Mouse (Mus musculus) T-helper 17 cell (primary cell): ENCODE results near the gene Impg1.

Experiments used
- in situ Hi-C, 2 experiments: fragments of 300-600 bp; cut with MboI, MseI; formaldehyde crosslinking; loops; 1 replicate in 1 of 2; 2 replicates in 1 of 2; pipeline ENCODE4 v1.15.1; 2025; ENCODE audit warnings: high pct_unique_total_duplicates in 2 of 2

Gene Impg1

GRCm38 (mm10) chr9:80284539-80285174 lies 180.6 kb downstream of the Impg1 start:
- in situ Hi-C loops, result no loop called here

- in situ Hi-C loops, result no loop called here
Observed at GRCm38 (mm10) chr9:80282426-80282825, 182.9 kb downstream of the Impg1 start.

GRCm38 (mm10) chr9:80280724-80281123 lies 184.6 kb downstream of the Impg1 start:
- in situ Hi-C loops, result no loop called here

DNA sequence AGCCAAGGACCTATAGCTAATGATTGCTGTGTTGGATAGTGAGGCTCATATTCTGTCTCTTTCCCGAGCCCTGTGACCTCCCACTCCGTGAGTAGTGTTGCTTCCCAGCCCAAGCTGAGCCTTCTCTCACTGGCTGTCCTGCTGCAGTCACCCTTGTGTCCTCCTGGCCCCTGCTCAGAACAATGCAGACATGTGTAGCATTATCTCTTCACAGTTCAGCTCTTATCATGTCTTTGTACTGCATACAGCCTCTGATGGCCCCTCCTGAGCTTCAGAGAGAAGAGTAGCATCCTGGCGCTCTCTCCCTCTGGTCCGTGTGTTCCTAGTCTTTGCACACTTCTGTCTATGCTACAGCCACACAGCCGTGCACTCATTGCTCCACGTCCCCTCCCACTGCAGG lies 187.5 kb downstream of the Impg1 start:
- in situ Hi-C loops, result no loop called here

DNA sequence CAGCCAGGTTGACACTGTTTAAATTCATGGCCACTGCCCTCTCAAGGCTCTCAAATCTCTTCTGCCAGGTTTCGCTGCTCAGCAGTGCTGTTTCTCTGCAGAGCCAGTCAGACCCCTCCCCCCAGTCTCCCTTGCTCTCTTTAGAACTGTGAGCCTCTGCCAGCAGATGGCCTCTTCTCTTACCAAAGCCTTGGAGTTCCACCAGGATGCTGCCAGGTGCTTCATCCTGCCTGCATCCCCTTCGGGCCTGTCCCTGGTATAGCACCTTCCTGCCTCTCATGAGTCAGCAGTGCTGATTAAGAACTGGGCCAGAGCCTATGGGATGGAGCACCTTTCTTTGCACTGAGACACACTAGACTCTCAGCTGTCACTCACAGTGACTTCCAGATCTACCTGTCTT lies 188.1 kb downstream of the Impg1 start:
- in situ Hi-C loops, result no loop called here

GRCm38 (mm10) chr9:80275772-80276134 lies 189.5 kb downstream of the Impg1 start:
- in situ Hi-C loops, result no loop called here

GRCm38 (mm10) chr9:80275053-80275771 lies 190.1 kb downstream of the Impg1 start:
- in situ Hi-C loops, result no loop called here

DNA sequence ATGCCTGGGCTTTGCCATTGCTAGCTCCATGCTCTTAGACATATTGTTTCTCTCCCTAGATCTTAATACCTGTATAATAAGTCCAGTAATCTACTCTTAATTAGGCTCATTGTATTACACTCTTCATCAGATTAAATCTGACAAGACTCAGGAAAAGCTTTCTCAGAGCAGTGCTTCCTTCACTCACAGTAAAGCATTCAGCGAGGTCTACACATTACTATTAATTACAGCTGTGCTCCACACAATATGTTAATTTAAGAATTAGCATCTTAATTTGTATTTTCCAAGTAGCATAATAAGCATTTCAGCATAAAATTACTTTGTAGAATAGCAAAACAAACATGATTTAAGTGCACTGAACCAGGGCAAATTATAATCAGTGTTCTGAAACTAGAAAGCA lies 192.3 kb downstream of the Impg1 start:
- in situ Hi-C loops, result no loop called here

GRCm38 (mm10) chr9:80269596-80269995 lies 195.7 kb downstream of the Impg1 start:
- in situ Hi-C loops, result loop anchor here in 1 of 2 experiments (5.0 kb wide), 1 partner anchor 43 kb away; no protein-coding TSS in a partner anchor

- in situ Hi-C loops, result loop anchor here in 1 of 2 experiments (5.0 kb wide), 1 partner anchor 46 kb away; no protein-coding TSS in a partner anchor
Observed at GRCm38 (mm10) chr9:80266507-80266906, 198.8 kb downstream of the Impg1 start.

DNA sequence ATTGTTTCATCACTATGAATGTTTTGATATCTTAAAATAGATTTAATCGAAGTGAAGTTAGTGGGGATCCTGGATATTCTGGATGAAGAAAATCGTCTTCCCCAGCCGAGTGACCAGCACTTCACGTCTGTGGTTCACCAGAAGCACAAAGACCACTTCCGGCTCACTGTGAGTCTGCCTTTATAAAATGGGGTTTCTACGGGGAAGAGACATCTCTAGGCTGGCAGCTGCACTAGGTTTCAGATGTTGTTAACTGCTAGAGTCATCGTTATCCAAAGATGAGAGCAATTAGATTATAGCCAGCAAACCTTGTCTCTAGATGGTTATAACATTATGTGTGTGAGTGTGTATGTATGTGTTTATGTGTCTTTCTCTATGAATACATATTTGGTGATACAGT lies 199.2 kb downstream of the Impg1 start:
- in situ Hi-C loops, result loop anchor here in 1 of 2 experiments (5.0 kb wide), 1 partner anchor 46 kb away; no protein-coding TSS in a partner anchor
